Mouse (Mus musculus) liver, postnatal 0 days (tissue): ENCODE data around the gene Gm10181.

Source experiments
- CTCF ChIP-seq: sonication (generic); IDR thresholded peaks from 2 replicates; pipeline ENCODE4 v1.5.1; 2016; ENCODE audit warnings: antibody characterized with exemption, low read depth
- EP300 ChIP-seq: IDR thresholded peaks from 2 replicates; pipeline ENCODE4 v1.6.1; 2016; ENCODE audit warnings: antibody characterized with exemption, low read depth, mild to moderate bottlenecking

GRCm38 (mm10) chr9:25076505-25076904 is 12.7 kb upstream of the Gm10181 start:
- no peak for TF ChIP-seq CTCF
- TF ChIP-seq EP300: no peak
